ENCODE assay signal across 10 mouse cellular contexts in genomic region chr6:108231892-108232710, GRCm38 (mm10). TPM values are rescaled to one million over a fixed set of nuclear protein-coding genes. Genes with fewer than 3 reads are reported as not detected.
DNase-seq lines count a peak whose midpoint lies in the region; ATAC-seq and TF ChIP-seq lines count a peak whose summit lies in the region.
"Had no signal": no experiment of that assay in that cellular context is flagged by ENCODE, and none has a peak within 500 bp of the region (broad histone marks: within the 10 kb centered on the region; RNA-seq: fewer than 3 reads in every experiment).

No protein-coding gene starts in this region.

- H3K27ac ChIP-seq in hindbrain, embryonic 10.5 days: 0 out of 2 replicates have a peak overlapping the region, but pooled peaks have one; percentile 8
- no peak overlapping the region for H3K27ac ChIP-seq in hindbrain, embryonic 14.5 days
- no peak overlapping the region for H3K27ac ChIP-seq in lung, postnatal 0 days (ENCODE audit: low read length)

- H3K36me3 ChIP-seq in hindbrain, embryonic 10.5 days: no peaks in the 10 kb centered on the region
- no peaks in the 10 kb centered on the region for H3K36me3 ChIP-seq in hindbrain, embryonic 14.5 days (replicated peaks; ENCODE audit: control insufficient read depth, insufficient read depth)
- no peaks in the 10 kb centered on the region; the same call in 1 of the 2 replicates for H3K36me3 ChIP-seq in lung, postnatal 0 days (ENCODE audit: insufficient read depth, low read length)
- no peaks in the 10 kb centered on the region for H3K36me3 ChIP-seq in splenic B cell, adult 2 months (ENCODE audit: control insufficient read depth, insufficient read depth, low read length, poor library complexity, severe bottlenecking)
- H3K36me3 ChIP-seq: heart, embryonic 15.5 days had no signal

- no peak overlapping the region for H3K9ac ChIP-seq in hindbrain, embryonic 14.5 days
- H3K9ac ChIP-seq in lung, postnatal 0 days (replicated peaks; ENCODE audit: low read depth): no peak overlapping the region
- H3K9ac ChIP-seq: heart, embryonic 15.5 days had no signal

- no peak for TF ChIP-seq POLR2A in lung, adult 2 months (IDR thresholded peaks at IDR 0.05; ENCODE audit: borderline replicate concordance, extremely low read depth, low read depth, low read length)

- DNase-seq in hindbrain, embryonic 10.5 days (ENCODE audit: low spot score): no peak
- DNase-seq in hindbrain, embryonic 14.5 days (ENCODE audit: low spot score): no peak
- peak; percentile 42 for DNase-seq in lung, postnatal 0 days (ENCODE audit: low spot score)
- DNase-seq in lung, adult 2 months: no peak
- DNase-seq in splenic B cell, adult 2 months (ENCODE audit: low read depth, low spot score): peak; percentile 20
- no peak for DNase-seq in urinary bladder, postnatal 36 days (ENCODE audit: low spot score in 2 of 2)
- DNase-seq in right cerebral cortex, adult 2 months (ENCODE audit: low spot score in 2 of 2): no peak
- DNase-seq: thymus, postnatal 36 days had no signal

- ATAC-seq in hindbrain, embryonic 14.5 days (ENCODE audit: low FRiP score): no peak
- ATAC-seq in lung, postnatal 0 days: peak; percentile 29; the same call in 1 of the 2 replicates
- ATAC-seq in granulocyte monocyte progenitor cell, adult 5-6 weeks (replicated peaks; ENCODE audit: poor library complexity, severe bottlenecking): peak; percentile 70

- 80% methylated on average over 11 of the region's 11 CpGs for WGBS in hindbrain, embryonic 10.5 days
- WGBS in hindbrain, embryonic 14.5 days: 79% methylated on average over 11 of the region's 11 CpGs
- 72% methylated on average over 11 of the region's 11 CpGs for WGBS in lung, postnatal 0 days
- 75% methylated on average over 11 of the region's 11 CpGs for WGBS in lung, adult 2 months

- H3K4me1 ChIP-seq in hindbrain, embryonic 10.5 days (replicated peaks): peaks cover 56% of the 10 kb centered on the region
- 0 out of 2 replicates have a peak, but pooled peaks cover 2% of the 10 kb centered on the region for H3K4me1 ChIP-seq in hindbrain, embryonic 14.5 days (replicated peaks; ENCODE audit: control insufficient read depth, insufficient read depth, low read length)
- H3K4me1 ChIP-seq in lung, postnatal 0 days (ENCODE audit: insufficient read depth, low read depth, low read length): peaks cover 10% of the 10 kb centered on the region; the same call in 1 of the 2 replicates
- peaks cover 19% of the 10 kb centered on the region for H3K4me1 ChIP-seq in lung, adult 2 months (ENCODE audit: control insufficient read depth, insufficient read depth, low read length)

- no peak overlapping the region for H3K4me3 ChIP-seq in hindbrain, embryonic 10.5 days
- H3K4me3 ChIP-seq in hindbrain, embryonic 14.5 days (replicated peaks; ENCODE audit: low read length): no peak overlapping the region
- H3K4me3 ChIP-seq in lung, postnatal 0 days (ENCODE audit: low read depth, low read length): no peak overlapping the region
- no peak overlapping the region for H3K4me3 ChIP-seq in lung, adult 2 months (replicated peaks; ENCODE audit: extremely low read depth, low read depth, low read length)
- H3K4me3 ChIP-seq: heart, embryonic 15.5 days had no signal

- H3K27me3 ChIP-seq in hindbrain, embryonic 10.5 days (ENCODE audit: insufficient read depth, poor library complexity, severe bottlenecking): no peaks in the 10 kb centered on the region
- no peaks in the 10 kb centered on the region for H3K27me3 ChIP-seq in hindbrain, embryonic 14.5 days (ENCODE audit: control insufficient read depth, insufficient read depth, low read length)
- no peaks in the 10 kb centered on the region for H3K27me3 ChIP-seq in lung, postnatal 0 days (replicated peaks; ENCODE audit: insufficient read depth, low read length)
- H3K27me3 ChIP-seq in splenic B cell, adult 2 months (ENCODE audit: control insufficient read depth, insufficient read depth, low read length, poor library complexity, severe bottlenecking): no peaks in the 10 kb centered on the region
- H3K27me3 ChIP-seq: heart, embryonic 15.5 days had no signal

- no peaks in the 10 kb centered on the region for H3K9me3 ChIP-seq in hindbrain, embryonic 10.5 days
- H3K9me3 ChIP-seq in hindbrain, embryonic 14.5 days (ENCODE audit: control insufficient read depth, low read length): no peaks in the 10 kb centered on the region
- no peaks in the 10 kb centered on the region for H3K9me3 ChIP-seq in lung, postnatal 0 days (ENCODE audit: low read length)
- H3K9me3 ChIP-seq: heart, embryonic 15.5 days had no signal

- TF ChIP-seq EP300 in lung, postnatal 0 days (IDR thresholded peaks at IDR 0.05): no peak

- H3K4me2 ChIP-seq in hindbrain, embryonic 14.5 days (replicated peaks): no peak overlapping the region
- H3K4me2 ChIP-seq in lung, postnatal 0 days (replicated peaks; ENCODE audit: low read depth, low read length): no peak overlapping the region
- H3K4me2 ChIP-seq: heart, embryonic 15.5 days had no signal

- TF ChIP-seq CTCF in lung, postnatal 0 days (IDR thresholded peaks at IDR 0.05): peak; percentile 51
- TF ChIP-seq CTCF in lung, adult 2 months (IDR thresholded peaks at IDR 0.05; ENCODE audit: insufficient read depth, low read length): no peak

RNA-seq across cellular contexts. Expression of gene Itpr1, which starts 19.2 kb away (rescaled TPM):
- polyA plus RNA-seq in hindbrain, embryonic 10.5 days (2016; fragmentation: Nextera tagmentation; extraction: Ambion mirVana): 6.9 and 9.3 TPM in 2 replicates
- 6.5 TPM in 2 replicates for polyA plus RNA-seq in hindbrain, embryonic 14.5 days (2014; fragmentation: Nextera tagmentation; extraction: Ambion mirVana)
- 9.2 and 11.6 TPM in 2 replicates for polyA plus RNA-seq in lung, postnatal 0 days (2015; fragmentation: Nextera tagmentation; extraction: Ambion mirVana)
- polyA plus RNA-seq in lung, adult 2 months (2012; rRNA removed): 22.6 and 37.7 TPM in 2 replicates
- 55.2 and 56.4 TPM in 2 replicates for total RNA-seq in granulocyte monocyte progenitor cell, adult 5-6 weeks (2014; fragmentation: Nextera tagmentation)
- total RNA-seq in granulocyte monocyte progenitor cell, adult 5-6 weeks (2017): 85.0 and 94.5 TPM in 2 replicates

RNA-seq across cellular contexts. Expression of gene Sumf1, which starts 46.7 kb away (rescaled TPM):
- 11.8 and 12.2 TPM in 2 replicates for polyA plus RNA-seq in hindbrain, embryonic 10.5 days (2016; fragmentation: Nextera tagmentation; extraction: Ambion mirVana)
- 12.0 and 13.5 TPM in 2 replicates for polyA plus RNA-seq in hindbrain, embryonic 14.5 days (2014; fragmentation: Nextera tagmentation; extraction: Ambion mirVana)
- 33.4 and 33.9 TPM in 2 replicates for polyA plus RNA-seq in lung, postnatal 0 days (2015; fragmentation: Nextera tagmentation; extraction: Ambion mirVana)
- 41.0 and 41.7 TPM in 2 replicates for polyA plus RNA-seq in lung, adult 2 months (2012; rRNA removed)
- 10.1 and 16.8 TPM in 2 replicates for total RNA-seq in granulocyte monocyte progenitor cell, adult 5-6 weeks (2014; fragmentation: Nextera tagmentation)
- total RNA-seq in granulocyte monocyte progenitor cell, adult 5-6 weeks (2017): 20.5 and 22.7 TPM in 2 replicates

Comparison
In these comparisons a context has a peak if more than half of its experiments do, and no peak if none do; other contexts are left out.
1. DNase-seq: peak in lung, postnatal 0 days (single experiment) and splenic B cell, adult 2 months (single experiment); none in hindbrain, embryonic 10.5 days (single experiment), hindbrain, embryonic 14.5 days (single experiment), lung, adult 2 months (single experiment), urinary bladder, postnatal 36 days (0 of 2) and right cerebral cortex, adult 2 months (0 of 2).